Mouse (Mus musculus) olfactory bulb, adult 2 months (tissue): Measurements from ENCODE around the gene Tmem210.

Experiments used
- CTCF ChIP-seq: fragments of 200-500 bp; IDR thresholded peaks from 2 replicates; pipeline ENCODE4 v1.5.1; 2012; ENCODE audit warnings: low read depth, mild to moderate bottlenecking, low read length, moderate library complexity; ENCODE audit not compliant: insufficient read depth
- POLR2A ChIP-seq: fragments of 200-500 bp; IDR thresholded peaks from 2 replicates; pipeline ENCODE4 v1.6.1; 2012; ENCODE audit warnings: mild to moderate bottlenecking, low read depth, low read length, moderate library complexity; ENCODE audit not compliant: insufficient read depth

DNA sequence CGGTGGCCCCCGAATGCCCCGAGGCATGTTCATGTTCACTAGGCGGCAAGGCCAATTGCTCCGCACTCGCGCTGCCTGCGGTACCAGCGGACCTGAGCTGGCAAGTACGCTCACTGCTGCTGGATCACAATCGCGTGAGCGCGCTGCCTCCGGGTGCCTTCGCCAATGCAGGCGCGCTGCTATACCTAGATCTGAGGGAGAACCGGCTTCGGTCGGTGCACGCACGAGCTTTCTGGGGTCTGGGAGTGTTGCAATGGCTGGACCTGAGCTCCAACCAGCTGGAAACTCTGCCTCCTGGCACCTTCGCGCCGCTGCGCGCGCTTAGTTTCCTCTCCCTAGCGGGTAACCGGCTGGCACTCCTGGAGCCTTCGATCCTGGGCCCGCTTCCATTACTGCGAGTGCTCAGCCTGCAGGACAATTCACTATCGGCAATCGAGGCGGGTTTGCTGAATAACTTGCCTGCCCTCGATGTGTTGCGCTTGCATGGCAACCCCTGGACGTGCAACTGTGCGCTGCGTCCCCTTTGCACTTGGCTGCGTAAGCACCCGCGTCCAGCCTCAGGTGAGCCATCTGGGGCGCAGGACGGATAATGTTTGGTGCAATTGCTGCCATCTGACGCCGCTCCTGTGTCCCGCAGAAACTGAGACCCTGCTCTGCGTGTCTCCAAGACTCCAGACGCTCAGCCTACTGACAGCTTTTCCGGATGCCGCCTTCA lies 2.3 kb downstream of the Tmem210 start:
- TF ChIP-seq CTCF (no peak), POLR2A (peak; percentile 17)
